Mouse (Mus musculus) 3134 (cell line): ENCODE measurements around the gene Morn3.

Experiments used
- DNase-seq: peaks from one replicate; pipeline ENCODE4 v3.0.0-alpha.2; 2011; ENCODE audit warnings: low spot score; ENCODE audit not compliant: insufficient read length; ENCODE audit errors: extremely low read depth

The Morn3 gene

GRCm38 (mm10) chr5:123024965-123025573 lies 21.7 kb downstream of the Morn3 start:
- no peak for DNase-seq

GRCm38 (mm10) chr5:123024312-123024711 lies 22.5 kb downstream of the Morn3 start:
- no peak for DNase-seq

- DNase-seq, result no peak
Measured at GRCm38 (mm10) chr5:123023049-123023448, 23.8 kb downstream of the Morn3 start.

- DNase-seq, result no peak
Measured at GRCm38 (mm10) chr5:123021438-123021837, 25.4 kb downstream of the Morn3 start.

- DNase-seq, result no peak
Measured at GRCm38 (mm10) chr5:123020426-123020825, 26.4 kb downstream of the Morn3 start.

- DNase-seq, result no peak
Measured at GRCm38 (mm10) chr5:123019336-123020016, 27.3 kb downstream of the Morn3 start.

- DNase-seq, result no peak
Measured at GRCm38 (mm10) chr5:123017504-123017903, 29.3 kb downstream of the Morn3 start.

- no peak for DNase-seq
Measured at GRCm38 (mm10) chr5:123015915-123016314, 30.9 kb downstream of the Morn3 start.

GRCm38 (mm10) chr5:123014753-123015701 lies 31.8 kb downstream of the Morn3 start, which contains the start of gene Orai1:
Orai1 (plus strand) TSS chr5:123015074.
- peak; percentile 99 for DNase-seq

- DNase-seq, result peak; percentile 35
Measured at GRCm38 (mm10) chr5:123013599-123014315, 33.1 kb downstream of the Morn3 start.

GRCm38 (mm10) chr5:123011705-123012104 lies 35.1 kb downstream of the Morn3 start:
- DNase-seq, result no peak

- DNase-seq, result no peak
Measured at GRCm38 (mm10) chr5:123010806-123011205, 36.0 kb downstream of the Morn3 start.

- no peak for DNase-seq
Measured at GRCm38 (mm10) chr5:123009873-123010272, 36.9 kb downstream of the Morn3 start.

- DNase-seq, result no peak
Measured at GRCm38 (mm10) chr5:123008877-123009493, 37.8 kb downstream of the Morn3 start.

- no peak for DNase-seq
Measured at GRCm38 (mm10) chr5:123005716-123006592, 40.9 kb downstream of the Morn3 start.

- no peak for DNase-seq
Measured at GRCm38 (mm10) chr5:123000901-123001300, 45.9 kb downstream of the Morn3 start.

- no peak for DNase-seq
Measured at GRCm38 (mm10) chr5:122997205-122998204, 49.3 kb downstream of the Morn3 start.

GRCm38 (mm10) chr5:122994910-122995309 lies 51.9 kb downstream of the Morn3 start:
- DNase-seq, result no peak
